Mouse (Mus musculus): Measurements from ENCODE around the gene Nfe2. TPM values are rescaled to one million over a fixed set of nuclear protein-coding genes. Genes with fewer than 3 reads are reported as not detected.
"Not testable (repeated sequence)": the region's sequence is repeated elsewhere in the genome, so short reads cannot be mapped to it uniquely, and the experiment has no call there.

Gene Nfe2
- polyA plus RNA-seq, 1 experiment from 2014 or later: 6.2 TPM

DNA sequence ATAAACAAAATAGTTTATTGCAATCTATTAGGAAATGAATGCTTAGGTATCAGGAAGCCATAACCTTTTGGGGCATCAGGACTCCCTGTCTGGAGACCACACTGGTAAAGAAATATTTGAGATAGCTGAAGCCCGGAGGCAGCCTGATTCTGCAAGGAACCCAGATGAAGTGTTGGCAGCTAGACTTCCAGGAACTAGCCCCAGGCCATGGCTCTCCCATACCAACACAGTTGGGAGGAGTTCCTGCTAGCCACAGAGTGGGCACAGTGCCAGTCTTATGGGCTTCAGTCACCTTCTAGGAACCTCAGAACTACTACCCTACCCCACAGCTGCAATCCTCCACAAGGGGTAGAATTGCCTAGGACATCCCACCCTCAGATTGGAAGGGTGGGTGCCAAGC, 1.8 kb upstream of the Nfe2 start:
- no peak overlapping the region for H3K9ac ChIP-seq
- H3K4me3 ChIP-seq (replicated peaks): no peak overlapping the region
- H3K4me2 ChIP-seq: no peak overlapping the region
- H3K27me3 ChIP-seq: no peaks in the 10 kb centered on the region
- peaks cover 26% of the 10 kb centered on the region for H3K4me1 ChIP-seq
- no peak for ATAC-seq (replicated peaks; ENCODE audit: low FRiP score)
- no peaks in the 10 kb centered on the region for H3K36me3 ChIP-seq
- WGBS: 47% methylated on average over 1 of the region's 1 CpGs
- H3K27ac ChIP-seq: no peak overlapping the region
- no peaks in the 10 kb centered on the region for H3K9me3 ChIP-seq (replicated peaks)

DNA sequence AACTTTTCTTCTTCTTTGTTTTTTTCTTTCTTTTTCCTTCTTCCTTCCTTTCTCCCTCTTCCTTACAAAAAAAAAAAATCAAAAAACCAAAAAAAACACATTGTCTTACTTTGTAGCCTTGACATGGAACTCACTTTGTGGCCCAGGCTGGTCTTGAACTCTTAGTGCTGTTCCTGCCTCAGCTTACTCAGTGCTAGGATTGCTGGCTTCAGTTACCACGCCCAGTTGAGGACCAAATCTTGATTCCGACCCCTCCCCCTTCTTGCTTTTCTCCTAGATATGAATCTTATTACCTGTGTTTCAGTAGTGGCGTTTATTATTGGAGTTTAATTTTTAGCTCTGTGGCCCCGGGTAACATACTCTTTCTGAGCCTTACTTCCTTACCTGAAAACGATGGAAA, 959 bp upstream of the Nfe2 start:
- 78% methylated on average over 5 of the region's 5 CpGs for WGBS
- Histone ChIP-seq H3K27me3 (no peaks in the 10 kb centered on the region), H3K4me2 (no peak overlapping the region), H3K9ac (no peak overlapping the region), H3K4me1 (peaks cover 33% of the 10 kb centered on the region), H3K4me3 (replicated peaks) (no peak overlapping the region), H3K9me3 (replicated peaks) (no peaks in the 10 kb centered on the region), H3K27ac (no peak overlapping the region), H3K36me3 (no peaks in the 10 kb centered on the region)
- no peak for ATAC-seq (replicated peaks; ENCODE audit: low FRiP score)

DNA sequence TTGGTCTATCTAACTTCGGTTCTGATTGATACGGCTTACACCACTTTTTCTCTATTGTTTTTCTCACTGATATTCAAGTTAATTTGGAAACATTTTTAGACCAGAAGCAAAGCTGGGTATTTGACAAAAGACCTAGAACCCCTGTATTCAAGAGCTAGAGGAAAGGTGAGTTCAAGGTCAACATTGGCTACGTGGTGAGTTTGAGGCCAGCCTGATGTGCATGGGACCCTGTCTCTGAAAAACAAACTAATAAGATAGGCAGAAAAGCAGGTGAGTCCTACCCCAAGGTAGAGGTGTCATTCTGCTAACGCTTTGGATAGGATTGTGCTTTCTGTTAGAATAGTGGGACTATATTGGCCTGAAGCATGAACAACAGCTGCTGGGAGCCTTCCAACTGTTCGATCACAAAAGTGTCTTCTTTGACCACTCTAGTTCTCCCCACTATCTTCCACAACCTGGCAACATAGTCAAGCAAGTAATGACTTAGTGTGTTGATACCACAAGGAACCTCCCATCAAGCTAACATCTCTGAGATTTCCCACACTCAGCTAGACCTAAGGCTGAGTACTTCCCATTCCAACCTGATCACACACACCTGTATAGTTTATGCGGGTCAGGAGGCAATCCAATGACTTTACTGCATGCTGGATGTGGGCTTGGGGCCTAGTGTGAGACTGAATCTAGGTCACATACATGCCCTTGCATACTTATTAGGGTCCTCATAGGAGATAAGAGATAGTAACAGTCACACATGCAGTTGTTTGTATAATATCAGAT, 1.8 kb downstream of the Nfe2 start:
- no peak overlapping the region for H3K9ac ChIP-seq
- peaks cover 33% of the 10 kb centered on the region for H3K4me1 ChIP-seq
- H3K27me3 ChIP-seq: no peaks in the 10 kb centered on the region
- H3K27ac ChIP-seq: no peak overlapping the region
- H3K9me3 ChIP-seq (replicated peaks): no peaks in the 10 kb centered on the region
- H3K36me3 ChIP-seq: no peaks in the 10 kb centered on the region
- WGBS: 87% methylated on average over 6 of the region's 6 CpGs
- ATAC-seq (replicated peaks; ENCODE audit: low FRiP score): no peak
- no peak overlapping the region for H3K4me2 ChIP-seq
- no peak overlapping the region for H3K4me3 ChIP-seq (replicated peaks)

DNA sequence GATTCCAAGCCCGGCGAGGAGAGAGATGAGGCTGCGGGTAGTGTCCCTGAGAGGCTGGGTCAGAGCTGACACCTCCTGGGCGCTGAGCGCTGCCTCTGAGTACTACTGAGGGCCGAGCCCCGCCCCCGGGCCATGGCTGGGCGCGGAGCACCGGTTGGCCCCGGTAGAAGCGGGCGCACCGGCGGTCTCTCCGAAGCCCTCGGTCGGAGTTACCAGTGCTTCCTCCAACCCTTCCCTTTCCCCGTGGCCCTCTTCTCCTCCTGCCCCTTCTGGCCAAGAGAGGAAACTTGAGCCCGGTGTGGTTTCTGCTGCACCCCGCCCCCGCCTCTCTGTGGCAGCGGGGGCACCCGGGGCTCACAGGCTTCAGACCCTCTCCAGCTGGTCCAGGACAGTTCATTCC, 3.0 kb downstream of the Nfe2 start:
- H3K4me1 ChIP-seq: peaks cover 32% of the 10 kb centered on the region
- H3K27ac ChIP-seq: peak overlapping the region; percentile 87
- peak overlapping the region; percentile 85 for H3K4me2 ChIP-seq
- no peaks in the 10 kb centered on the region for H3K9me3 ChIP-seq (replicated peaks)
- peak overlapping the region; percentile 50 for H3K4me3 ChIP-seq (replicated peaks)
- H3K27me3 ChIP-seq: no peaks in the 10 kb centered on the region
- 0% methylated on average over 24 of the region's 25 CpGs for WGBS
- H3K36me3 ChIP-seq: 0 out of 2 replicates have a peak, but pooled peaks cover 4% of the 10 kb centered on the region
- peak overlapping the region; percentile 61 for H3K9ac ChIP-seq
- ATAC-seq (replicated peaks; ENCODE audit: low FRiP score): peak; percentile 71

DNA sequence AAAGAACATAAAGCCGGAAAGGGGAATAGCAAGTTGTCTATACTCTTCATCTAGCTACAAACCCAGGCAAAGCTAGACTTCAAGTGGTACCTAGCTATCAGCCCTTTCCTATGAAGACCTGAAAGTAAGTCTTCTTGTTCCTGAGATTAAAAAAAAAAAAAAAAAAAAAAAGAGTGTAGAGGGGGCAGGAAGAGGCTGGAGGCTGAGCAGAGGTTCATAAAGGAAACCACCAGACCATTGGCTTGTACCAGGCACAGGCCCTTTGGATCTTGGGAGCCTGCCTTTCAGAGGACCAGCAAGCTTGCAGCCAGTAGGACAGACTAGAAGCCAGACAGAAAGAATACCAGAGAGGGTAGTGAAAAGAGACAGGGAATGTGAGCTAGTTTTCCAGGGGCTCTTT, 4.9 kb downstream of the Nfe2 start:
- Histone ChIP-seq H3K9me3 (replicated peaks) (no peaks in the 10 kb centered on the region), H3K27ac (no peak overlapping the region), H3K4me2 (no peak overlapping the region), H3K4me1 (peaks cover 28% of the 10 kb centered on the region), H3K27me3 (no peaks in the 10 kb centered on the region), H3K36me3 (peaks cover 12% of the 10 kb centered on the region), H3K9ac (no peak overlapping the region), H3K4me3 (replicated peaks) (no peak overlapping the region)
- 96% methylated on average over 1 of the region's 1 CpGs for WGBS
- ATAC-seq (replicated peaks; ENCODE audit: low FRiP score): no peak

DNA sequence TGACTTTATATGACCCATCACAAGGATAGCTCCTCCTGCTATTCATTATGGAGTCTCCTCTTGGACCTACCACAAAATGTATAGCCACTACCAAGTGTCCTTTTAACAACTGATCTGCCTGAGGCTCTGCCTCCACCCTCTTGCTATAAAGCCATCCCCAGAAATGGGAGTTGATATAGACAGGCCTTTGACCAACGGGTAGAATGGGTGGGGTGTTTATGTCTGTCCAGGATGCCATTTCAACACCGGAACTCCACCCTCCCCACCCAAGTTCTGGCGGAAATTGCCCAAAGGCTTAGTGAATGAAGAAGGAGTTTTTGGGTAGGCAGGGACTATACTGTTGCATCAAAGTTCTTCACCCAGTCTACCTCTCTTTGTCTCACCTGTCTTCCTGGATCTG, 5.5 kb downstream of the Nfe2 start:
- H3K4me2 ChIP-seq: no peak overlapping the region
- no peak overlapping the region for H3K4me3 ChIP-seq (replicated peaks)
- no peaks in the 10 kb centered on the region for H3K27me3 ChIP-seq
- H3K9ac ChIP-seq: no peak overlapping the region
- no peak for ATAC-seq (replicated peaks; ENCODE audit: low FRiP score)
- no peak overlapping the region for H3K27ac ChIP-seq
- 83% methylated on average over 3 of the region's 3 CpGs for WGBS
- H3K4me1 ChIP-seq: peaks cover 22% of the 10 kb centered on the region
- H3K9me3 ChIP-seq (replicated peaks): no peaks in the 10 kb centered on the region
- H3K36me3 ChIP-seq: peaks cover 19% of the 10 kb centered on the region

DNA sequence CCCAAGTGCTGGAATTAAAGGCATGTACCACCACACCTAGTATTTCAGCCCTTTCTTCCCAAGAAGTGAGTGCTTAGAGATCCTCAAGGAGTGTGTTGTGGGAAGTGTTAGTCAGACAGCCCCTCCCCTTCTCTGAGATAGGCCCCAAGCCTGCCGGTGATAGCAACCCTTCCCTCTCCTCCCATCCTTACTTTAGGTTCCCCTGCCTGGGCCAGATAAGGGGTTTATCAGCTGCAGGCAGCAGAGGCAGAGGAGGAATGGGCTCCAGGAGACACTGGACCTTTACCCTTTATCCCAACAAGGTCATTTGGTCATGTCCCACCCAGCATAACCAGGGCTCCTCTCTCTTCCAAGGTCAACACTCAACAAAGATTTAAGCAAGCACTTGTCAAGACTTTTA, 6.6 kb downstream of the Nfe2 start:
- H3K4me1 ChIP-seq: peaks cover 19% of the 10 kb centered on the region
- H3K9me3 ChIP-seq (replicated peaks): no peaks in the 10 kb centered on the region
- H3K4me2 ChIP-seq: no peak overlapping the region
- WGBS: 65% methylated on average over 1 of the region's 1 CpGs
- H3K27me3 ChIP-seq: no peaks in the 10 kb centered on the region
- H3K36me3 ChIP-seq: peaks cover 29% of the 10 kb centered on the region
- 0 out of 2 replicates have a peak, but pooled peaks have one; percentile 23 for ATAC-seq (replicated peaks; ENCODE audit: low FRiP score)
- no peak overlapping the region for H3K4me3 ChIP-seq (replicated peaks)
- no peak overlapping the region for H3K9ac ChIP-seq
- no peak overlapping the region for H3K27ac ChIP-seq

DNA sequence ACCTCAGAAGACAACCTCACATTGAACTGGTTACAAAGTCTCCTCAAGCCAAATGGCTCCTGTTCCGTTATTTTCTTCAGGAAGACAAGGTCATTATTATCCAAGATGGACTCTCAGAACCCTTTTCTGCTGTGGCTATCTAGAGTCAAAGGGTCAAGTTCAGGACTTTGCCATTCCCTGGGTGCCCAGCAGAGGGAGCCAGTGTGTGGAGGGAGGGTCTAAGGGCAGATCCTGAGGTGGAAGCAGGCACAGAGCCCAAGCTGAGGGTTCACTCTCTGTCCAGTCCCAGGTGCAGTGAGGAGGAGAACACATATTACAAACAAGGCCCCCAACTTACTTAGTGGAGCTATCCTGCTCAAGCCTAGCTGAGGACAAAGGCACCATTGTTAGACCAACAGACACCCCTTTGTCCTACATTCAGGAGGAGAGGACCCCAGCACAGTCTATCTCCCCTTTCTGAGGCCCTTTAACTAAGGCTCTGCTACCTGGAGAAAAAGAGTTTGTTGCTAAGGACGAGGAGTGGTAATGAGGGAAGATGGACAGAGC, 7.9 kb downstream of the Nfe2 start:
- no peak for ATAC-seq (replicated peaks; ENCODE audit: low FRiP score)
- Histone ChIP-seq H3K4me1 (peaks cover 18% of the 10 kb centered on the region), H3K27ac (0 out of 2 replicates have a peak overlapping the region, but pooled peaks have one; percentile 16), H3K4me2 (no peak overlapping the region), H3K9me3 (replicated peaks) (no peaks in the 10 kb centered on the region), H3K4me3 (replicated peaks) (no peak overlapping the region; the same call in 1 of the 2 replicates), H3K36me3 (peaks cover 43% of the 10 kb centered on the region), H3K9ac (no peak overlapping the region), H3K27me3 (no peaks in the 10 kb centered on the region)
- 24% methylated on average over 2 of the region's 2 CpGs for WGBS

DNA sequence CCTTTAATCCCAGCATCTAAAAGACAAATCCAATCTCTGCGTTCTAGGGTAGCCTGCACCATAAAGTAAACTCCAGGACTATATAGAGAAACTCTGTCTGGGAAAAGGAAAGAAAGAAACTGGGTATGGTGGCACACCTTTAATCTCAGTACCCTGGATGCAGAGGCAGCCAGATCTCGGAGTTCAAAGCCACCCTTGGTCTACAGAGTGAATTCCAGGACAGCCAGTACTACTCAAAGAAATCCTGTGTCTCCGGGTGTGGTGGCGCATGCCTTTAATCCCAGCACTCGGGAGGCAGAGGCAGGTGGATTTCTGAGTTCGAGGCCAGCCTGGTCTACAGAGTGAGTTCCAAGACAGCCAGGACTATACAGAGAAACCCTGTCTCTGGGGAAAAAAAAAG, 8.7 kb downstream of the Nfe2 start:
- WGBS: 88% methylated on average over 6 of the region's 6 CpGs
- peaks cover 14% of the 10 kb centered on the region for H3K4me1 ChIP-seq

DNA sequence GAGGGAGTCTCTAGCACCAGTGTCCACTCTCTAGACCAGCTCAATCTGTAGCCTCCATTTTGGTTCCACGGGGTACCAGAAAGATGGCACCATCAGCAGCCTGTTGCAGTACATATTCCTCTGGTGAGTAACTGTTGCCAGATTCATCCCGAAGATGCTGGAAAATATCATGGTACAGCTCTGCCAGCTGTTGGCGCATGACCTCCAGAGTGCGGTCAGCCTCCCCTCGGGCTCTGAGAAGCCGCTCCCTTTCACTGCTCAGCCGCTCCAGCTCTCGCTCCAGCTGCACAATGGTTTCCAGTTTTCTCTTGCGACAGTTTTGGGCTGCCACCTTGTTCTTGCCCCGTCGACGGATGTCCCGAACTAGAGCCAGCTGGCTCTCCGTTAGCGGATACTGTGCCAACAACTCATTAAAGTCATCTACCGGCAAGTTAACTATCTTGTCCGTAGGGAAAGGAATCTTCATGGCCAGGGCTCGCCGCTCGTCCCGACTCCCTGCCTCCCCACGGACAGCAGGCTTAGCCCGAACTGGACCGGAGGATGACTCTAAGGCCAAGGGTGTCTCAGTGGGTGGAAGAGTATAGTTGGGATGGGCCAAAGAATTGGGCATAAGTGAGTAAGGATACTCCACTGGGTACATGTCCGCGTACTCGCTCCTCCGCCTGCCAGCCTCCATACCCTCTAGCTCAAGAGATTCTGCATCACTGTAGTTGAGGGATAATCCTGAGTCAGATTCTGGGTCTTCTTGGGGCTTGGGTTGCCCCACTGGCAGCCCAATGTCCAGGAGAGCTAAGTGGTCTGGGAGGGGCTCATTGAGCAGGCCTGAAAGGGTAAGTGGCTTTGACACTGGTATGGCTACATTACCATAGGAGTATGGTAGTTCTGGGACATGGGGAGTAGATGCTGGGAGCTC, 9.5 kb downstream of the Nfe2 start:
- 75% methylated on average over 28 of the region's 28 CpGs for WGBS
- Histone ChIP-seq H3K9me3 (replicated peaks) (no peaks in the 10 kb centered on the region), H3K9ac (no peak overlapping the region), H3K4me1 (peaks cover 14% of the 10 kb centered on the region), H3K4me2 (no peak overlapping the region), H3K36me3 (peaks cover 53% of the 10 kb centered on the region), H3K27ac (peak overlapping the region; percentile 22; the same call in 1 of the 2 replicates), H3K27me3 (no peaks in the 10 kb centered on the region), H3K4me3 (replicated peaks) (no peak overlapping the region)
- peak; percentile 19 for ATAC-seq (replicated peaks; ENCODE audit: low FRiP score)

More for the DNA sequence above, 8.7 kb downstream of the Nfe2 start:
- not testable (repeated sequence) for H3K9me3 ChIP-seq (replicated peaks); H3K9ac ChIP-seq; H3K4me2 ChIP-seq; H3K4me3 ChIP-seq (replicated peaks); ATAC-seq (replicated peaks; ENCODE audit: low FRiP score); H3K27me3 ChIP-seq; H3K27ac ChIP-seq
- peaks cover 48% of the 10 kb centered on the region for H3K36me3 ChIP-seq

DNA sequence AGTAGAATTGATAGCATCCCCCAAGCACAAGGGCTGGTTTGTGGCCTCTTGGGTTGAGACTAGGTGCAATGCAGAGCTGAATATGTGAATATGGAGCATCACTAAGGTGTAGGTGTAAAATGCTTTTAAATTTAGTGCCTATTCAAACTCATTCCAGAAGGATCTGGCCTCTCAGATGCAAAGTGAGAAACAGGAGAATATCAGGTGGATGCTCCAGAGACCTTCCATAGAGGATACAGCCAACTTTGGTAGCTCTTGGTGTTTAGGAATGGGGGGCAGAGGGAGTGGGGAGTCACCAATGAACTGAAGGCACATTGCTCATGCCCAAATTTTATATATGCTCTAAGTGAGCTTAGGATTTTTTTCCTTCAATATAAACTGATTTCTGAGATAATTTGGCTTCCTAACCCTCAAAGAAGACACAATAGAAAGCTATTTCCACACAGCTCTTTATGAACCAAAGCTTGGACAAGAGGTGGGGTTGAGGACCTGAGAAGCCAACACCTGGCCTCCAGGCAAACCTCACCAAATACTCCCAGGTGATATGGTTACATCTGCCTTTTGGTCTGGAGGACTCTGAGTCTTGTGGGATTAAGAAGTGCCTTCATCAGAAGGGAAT, 10.3 kb downstream of the Nfe2 start:
- no peaks in the 10 kb centered on the region for H3K9me3 ChIP-seq (replicated peaks)
- no peak for ATAC-seq (replicated peaks; ENCODE audit: low FRiP score)
- peaks cover 21% of the 10 kb centered on the region for H3K4me1 ChIP-seq
- peak overlapping the region; percentile 27; the same call in 1 of the 2 replicates for H3K27ac ChIP-seq
- no peak overlapping the region for H3K4me2 ChIP-seq
- no peak overlapping the region for H3K4me3 ChIP-seq (replicated peaks)
- H3K27me3 ChIP-seq: no peaks in the 10 kb centered on the region
- H3K9ac ChIP-seq: no peak overlapping the region
- H3K36me3 ChIP-seq: peaks cover 61% of the 10 kb centered on the region

All from kidney, embryonic 15.5 days (tissue).